Mouse (Mus musculus) urinary bladder, postnatal 36 days (tissue): ENCODE results near the gene Abcg8.

Experiments used
- DNase-seq, 2 experiments: peaks; one replicate each; pipeline ENCODE4 v3.0.0; 2022; ENCODE audit warnings: low spot score in 2 of 2, mixed read lengths in 1 of 2

Gene Abcg8

GRCm38 (mm10) chr17:84675951-84676366 lies at the start of gene Abcg8:
Gene Abcg8, plus strand, starts transcription at chr17:84676302.
- peak in 1 of 2 experiments; percentile 12 for DNase-seq

- no peak for DNase-seq
Observed at GRCm38 (mm10) chr17:84626857-84627305, 49.2 kb upstream of the Abcg8 start.

- DNase-seq = no peak
Observed at GRCm38 (mm10) chr17:84627721-84628120, 48.4 kb upstream of the Abcg8 start.

- DNase-seq = no peak
Observed at GRCm38 (mm10) chr17:84628611-84629010, 47.5 kb upstream of the Abcg8 start.

- DNase-seq = no peak
Observed at GRCm38 (mm10) chr17:84631836-84632235, 44.3 kb upstream of the Abcg8 start.

- no peak for DNase-seq
Observed at GRCm38 (mm10) chr17:84633443-84633842, 42.7 kb upstream of the Abcg8 start.

- DNase-seq = no peak
Observed at GRCm38 (mm10) chr17:84636328-84636727, 39.8 kb upstream of the Abcg8 start.

- DNase-seq = no peak
Observed at GRCm38 (mm10) chr17:84637971-84638370, 38.1 kb upstream of the Abcg8 start.

- no peak for DNase-seq
Observed at GRCm38 (mm10) chr17:84639796-84640378, 36.2 kb upstream of the Abcg8 start.

- DNase-seq = no peak
Observed at GRCm38 (mm10) chr17:84641893-84642292, 34.2 kb upstream of the Abcg8 start.

- DNase-seq = no peak
Observed at GRCm38 (mm10) chr17:84642324-84642723, 33.8 kb upstream of the Abcg8 start.

- DNase-seq = no peak
Observed at GRCm38 (mm10) chr17:84644292-84645050, 31.6 kb upstream of the Abcg8 start.

- DNase-seq = no peak
Observed at GRCm38 (mm10) chr17:84645119-84645518, 31.0 kb upstream of the Abcg8 start.

GRCm38 (mm10) chr17:84645894-84646293 lies 30.2 kb upstream of the Abcg8 start:
- DNase-seq = no peak

- DNase-seq = no peak
Observed at GRCm38 (mm10) chr17:84646477-84646876, 29.6 kb upstream of the Abcg8 start.

- DNase-seq = no peak
Observed at GRCm38 (mm10) chr17:84647630-84648029, 28.5 kb upstream of the Abcg8 start.

GRCm38 (mm10) chr17:84650302-84651017 lies 25.6 kb upstream of the Abcg8 start:
- no peak for DNase-seq

GRCm38 (mm10) chr17:84653544-84653943 lies 22.6 kb upstream of the Abcg8 start:
- DNase-seq = no peak

- no peak for DNase-seq
Observed at GRCm38 (mm10) chr17:84656205-84656604, 19.9 kb upstream of the Abcg8 start.

GRCm38 (mm10) chr17:84656653-84657421 lies 19.3 kb upstream of the Abcg8 start:
- DNase-seq = no peak

- DNase-seq = no peak
Observed at GRCm38 (mm10) chr17:84657422-84657732, 18.7 kb upstream of the Abcg8 start.

GRCm38 (mm10) chr17:84657782-84658181 lies 18.3 kb upstream of the Abcg8 start:
- DNase-seq = no peak
